Mouse (Mus musculus) lung, postnatal 14 days (tissue): Measurements from ENCODE around the gene Tgfbr1.
"Not testable (repeated sequence)": the region's sequence is repeated elsewhere in the genome, so short reads cannot be mapped to it uniquely, and the experiment has no call there.

Experiments
- DNase-seq: peaks from one replicate; pipeline ENCODE4 v3.0.0; 2021

The Tgfbr1 gene

GRCm38 (mm10) chr4:47351386-47352049, 1.5 kb upstream of the Tgfbr1 start:
- peak; percentile 34 for DNase-seq

- DNase-seq, result peak; percentile 41
Observed at GRCm38 (mm10) chr4:47352061-47352661, 861 bp upstream of the Tgfbr1 start.

- peak; percentile 77 for DNase-seq
Observed at GRCm38 (mm10) chr4:47353416-47354111, 542 bp downstream of the Tgfbr1 start.

GRCm38 (mm10) chr4:47354304-47354703, 1.3 kb downstream of the Tgfbr1 start:
- no peak for DNase-seq

GRCm38 (mm10) chr4:47362662-47363061, 9.6 kb downstream of the Tgfbr1 start:
- DNase-seq, result no peak

- DNase-seq, result peak; percentile 29
Observed at GRCm38 (mm10) chr4:47363134-47363533, 10.1 kb downstream of the Tgfbr1 start.

- DNase-seq, result no peak
Observed at GRCm38 (mm10) chr4:47368717-47369116, 15.7 kb downstream of the Tgfbr1 start.

- DNase-seq, result peak; percentile 9
Observed at GRCm38 (mm10) chr4:47378716-47379115, 25.7 kb downstream of the Tgfbr1 start.

- DNase-seq, result no peak
Observed at GRCm38 (mm10) chr4:47382426-47382825, 29.4 kb downstream of the Tgfbr1 start.

- DNase-seq, result not testable (repeated sequence)
Observed at GRCm38 (mm10) chr4:47391926-47392325, 38.9 kb downstream of the Tgfbr1 start.

- DNase-seq, result no peak
Observed at GRCm38 (mm10) chr4:47396251-47396650, 43.2 kb downstream of the Tgfbr1 start.

- no peak for DNase-seq
Observed at GRCm38 (mm10) chr4:47397951-47398687, 45.1 kb downstream of the Tgfbr1 start.

GRCm38 (mm10) chr4:47399824-47400223, 46.8 kb downstream of the Tgfbr1 start:
- peak; percentile 48 for DNase-seq

GRCm38 (mm10) chr4:47400314-47400713, 47.3 kb downstream of the Tgfbr1 start:
- DNase-seq, result no peak

- DNase-seq, result no peak
Observed at GRCm38 (mm10) chr4:47402200-47402599, 49.2 kb downstream of the Tgfbr1 start.

- no peak for DNase-seq
Observed at GRCm38 (mm10) chr4:47404536-47404935, 51.5 kb downstream of the Tgfbr1 start.

- DNase-seq, result no peak
Observed at GRCm38 (mm10) chr4:47407161-47407560, 54.1 kb downstream of the Tgfbr1 start.

- DNase-seq, result no peak
Observed at GRCm38 (mm10) chr4:47417871-47418270, 64.8 kb downstream of the Tgfbr1 start.

- no peak for DNase-seq
Observed at GRCm38 (mm10) chr4:47419268-47419973, 66.4 kb downstream of the Tgfbr1 start.

GRCm38 (mm10) chr4:47420191-47420590, 67.2 kb downstream of the Tgfbr1 start:
- no peak for DNase-seq

GRCm38 (mm10) chr4:47422194-47422593, 69.2 kb downstream of the Tgfbr1 start:
- DNase-seq, result no peak

GRCm38 (mm10) chr4:47422946-47423345, 69.9 kb downstream of the Tgfbr1 start:
- DNase-seq, result no peak

GRCm38 (mm10) chr4:47424376-47424775, 71.4 kb downstream of the Tgfbr1 start:
- DNase-seq, result no peak
